Mouse (Mus musculus) layer of hippocampus, adult 8-10 months (tissue): Measurements from ENCODE around the gene Cfap54. TPM values are rescaled to one million over a fixed set of nuclear protein-coding genes. Genes with fewer than 3 reads are reported as not detected.

Source experiments
- DNase-seq, 2 experiments: peaks; one replicate each; pipeline ENCODE4 v3.0.0; 2022; ENCODE audit warnings: low spot score in 2 of 2
- total RNA-seq, 4 experiments: library from RNA; stranded (reverse); gene quantifications; 2 replicates each; pipeline ENCODE4 v1.2.4; 2022

Cfap54 gene
- total RNA-seq, 4 experiments from 2014 or later, result 15.7 to 23.5 (median 20.8) TPM

DNA sequence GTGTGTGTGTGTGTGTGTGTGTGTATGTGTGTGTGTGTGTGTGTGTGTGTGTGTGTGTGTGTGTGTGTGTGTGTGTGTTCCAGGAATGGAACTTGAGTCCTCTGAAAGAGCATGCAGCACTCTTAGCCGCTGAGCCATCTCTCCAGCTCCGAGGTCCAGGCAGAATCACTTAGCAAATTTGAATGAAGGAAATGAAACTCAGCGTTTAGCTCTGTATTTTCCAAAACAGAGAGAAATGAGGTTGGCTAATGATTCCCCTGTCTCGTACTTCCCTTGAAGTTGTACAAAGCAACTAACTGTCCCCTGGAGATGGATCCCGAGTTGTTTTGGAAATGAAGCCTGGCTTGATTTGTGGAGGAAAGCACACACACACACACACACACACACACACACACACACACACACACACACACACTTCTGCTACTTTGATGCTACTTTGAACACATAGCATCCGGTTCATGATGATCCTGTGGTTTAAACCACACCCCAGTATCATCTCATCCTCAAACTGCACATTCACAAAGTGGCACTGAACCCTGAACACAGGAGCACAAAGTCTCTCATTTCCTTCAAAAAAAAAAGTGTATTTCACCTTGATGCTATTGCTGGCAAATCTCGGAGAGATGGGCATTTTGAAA is 290.4 kb downstream of the Cfap54 start:
- DNase-seq, result no peak

DNA sequence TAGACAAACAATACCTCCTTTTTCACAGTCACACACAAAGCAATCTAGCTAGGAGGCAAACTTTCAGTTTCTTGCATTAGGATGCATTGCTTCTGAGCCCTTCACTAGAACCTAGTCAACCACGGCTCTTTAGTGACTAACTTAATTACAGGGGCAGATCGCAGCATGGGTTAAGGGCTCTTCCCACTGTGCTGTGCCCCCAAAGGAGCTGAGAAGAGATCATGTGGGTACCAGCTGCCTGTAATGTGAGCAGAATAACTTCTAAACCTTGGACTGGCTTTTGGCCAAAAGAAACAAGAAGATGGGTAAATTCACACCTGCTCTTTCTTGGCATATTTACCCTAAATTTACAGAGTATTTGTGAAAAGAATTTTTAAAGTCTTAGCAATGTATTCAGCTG is 291.2 kb downstream of the Cfap54 start:
- DNase-seq, result no peak

DNA sequence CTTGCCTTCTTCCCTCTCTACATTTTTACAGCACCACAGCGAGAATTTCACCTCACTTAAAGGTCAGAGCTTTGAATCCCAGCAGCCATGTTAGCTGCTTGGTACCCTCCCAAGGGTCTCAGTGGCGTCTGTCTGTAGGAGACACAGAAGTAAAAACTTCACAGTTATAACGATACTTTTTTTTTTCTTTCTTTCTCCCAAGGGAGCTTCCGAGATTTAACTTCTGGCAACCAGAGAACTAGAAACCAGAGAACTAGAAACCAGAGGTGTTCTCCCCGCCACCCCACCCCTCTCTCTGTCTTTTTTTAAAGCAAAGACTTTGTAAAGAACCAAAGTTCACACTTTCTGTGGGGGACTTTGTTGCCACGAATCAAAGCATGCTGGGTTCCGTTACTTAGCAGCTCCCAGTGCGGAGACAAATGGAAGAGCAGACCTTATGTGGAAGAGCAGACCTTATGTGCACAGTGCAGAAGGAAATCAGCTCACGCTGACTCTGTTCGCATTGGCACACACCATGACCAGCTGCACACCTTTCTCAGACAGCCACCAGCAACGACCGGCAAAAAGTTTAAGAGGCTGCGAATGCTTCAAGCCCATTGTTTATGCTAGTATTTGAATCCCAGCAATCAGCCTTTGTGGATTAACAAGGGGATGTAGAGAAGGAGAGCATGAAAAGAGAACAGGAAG is 292.9 kb downstream of the Cfap54 start:
- no peak for DNase-seq

DNA sequence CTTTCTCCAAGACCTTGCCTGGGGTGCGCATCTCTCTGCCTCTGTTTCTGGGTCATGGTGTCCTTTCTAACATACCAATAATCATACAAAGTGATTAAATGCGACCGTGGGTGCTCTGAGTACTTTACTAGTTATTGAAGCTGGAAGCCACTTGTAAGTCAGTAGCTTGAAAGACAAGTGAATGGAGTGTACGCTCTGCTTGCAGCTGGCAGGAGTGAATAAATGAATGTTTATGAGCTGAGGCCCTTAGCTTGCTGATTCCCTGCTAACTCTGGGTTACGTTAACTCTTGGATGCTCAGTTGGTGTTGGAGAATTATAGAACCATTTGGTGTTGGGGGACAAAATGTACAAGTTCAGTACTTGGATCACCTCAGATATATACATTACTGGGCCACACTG is 298.7 kb downstream of the Cfap54 start:
- no peak for DNase-seq

DNA sequence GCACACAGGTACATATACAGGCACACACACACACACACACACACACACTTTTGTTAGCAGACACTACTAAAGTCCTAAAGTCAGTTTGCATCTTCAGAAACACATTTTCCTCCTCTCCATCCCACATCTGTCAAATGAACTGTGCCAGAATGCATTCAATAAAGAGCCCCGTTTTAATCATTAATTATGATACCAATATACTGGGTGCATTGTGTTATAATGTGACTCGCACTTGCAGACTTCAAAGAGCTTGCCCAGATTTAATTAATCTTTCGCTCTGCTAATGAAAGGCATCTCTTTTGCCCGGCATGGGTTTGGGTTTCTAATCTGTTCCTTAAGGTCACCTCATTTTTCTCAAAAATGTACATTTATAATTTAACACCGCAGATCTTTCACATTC is 327.1 kb downstream of the Cfap54 start:
- DNase-seq, result no peak

DNA sequence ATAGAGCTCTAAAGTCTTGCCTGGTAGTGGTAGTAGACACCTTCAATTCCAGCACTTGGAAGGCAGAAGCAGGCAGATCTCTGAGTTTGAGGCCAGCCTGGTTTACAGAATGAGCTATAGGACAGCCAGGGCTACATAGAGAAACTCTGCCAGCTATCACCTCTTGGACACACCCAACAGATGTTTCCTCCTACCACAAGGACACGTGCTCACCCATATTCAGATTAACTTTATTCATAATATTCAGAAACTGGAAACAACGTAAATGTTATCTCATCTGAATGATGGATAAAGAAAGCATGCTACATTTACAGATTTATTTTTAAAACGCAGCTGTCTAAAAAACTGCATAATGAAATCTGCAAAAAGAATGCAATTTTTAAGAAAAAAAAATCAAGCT is 351.1 kb downstream of the Cfap54 start:
- DNase-seq, result no peak

DNA sequence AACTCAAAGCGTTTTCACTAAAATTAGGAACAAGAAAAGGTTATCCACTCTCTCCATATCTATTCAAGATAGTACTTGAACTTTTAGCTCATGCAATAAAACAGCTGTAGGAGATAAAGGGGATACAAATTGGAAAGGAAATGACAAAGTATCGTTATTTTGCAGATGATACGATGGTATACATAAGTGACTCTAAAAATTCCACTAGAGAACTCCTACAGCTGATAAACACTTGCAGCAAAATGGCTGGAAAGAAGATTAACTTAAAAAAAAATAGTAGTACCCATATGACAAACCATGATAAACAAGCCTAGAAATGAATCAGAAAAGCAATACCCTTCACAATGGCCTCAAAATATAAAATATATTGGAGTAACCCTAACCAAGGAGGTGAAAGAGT is 352.7 kb downstream of the Cfap54 start:
- no peak for DNase-seq

Other genes starting within 250 kb of the Cfap54 start
- gene Cdk17, start 79.3 kb upstream of the Cfap54 start, total RNA-seq, result 100 to 1,000 TPM; 169 to 201 (median 193) TPM
- gene Elk3, start 229.5 kb upstream of the Cfap54 start, total RNA-seq, result 10 to 100 TPM in 2 of 4 experiments, 1 to 10 TPM in 2; 7.5 to 18.4 (median 12.0) TPM